Mouse (Mus musculus) MEL (cell line): ENCODE measurements around the gene Sgcd. TPM values are rescaled to one million over a fixed set of nuclear protein-coding genes. Genes with fewer than 3 reads are reported as not detected.

Source experiments
- DNase-seq: peaks from one replicate; pipeline ENCODE4 v3.0.0; 2011; ENCODE audit warnings: low read depth, low spot score
- H3K27ac ChIP-seq: 2 replicates; pipeline ENCODE4 v1.5.1; 2012; ENCODE audit warnings: low read depth, mild to moderate bottlenecking, control low read depth, low read length, moderate library complexity; ENCODE audit not compliant: control insufficient read depth
- H3K27me3 ChIP-seq, 2 experiments: fragments of 150-350 bp in 1 of 2; sonication (generic) in 1 of 2; 2 replicates each; pipeline ENCODE4 v1.6.1; 2012; ENCODE audit warnings: low read length in 2 of 2, mild to moderate bottlenecking in 2 of 2, improper control_type of control experiment in 1 of 2, moderate library complexity in 1 of 2; ENCODE audit not compliant: insufficient read depth in 2 of 2, control insufficient read depth in 1 of 2
- H3K36me3 ChIP-seq, 2 experiments: 2 replicates each; pipeline ENCODE4 v1.6.1; 2012 to 2014; ENCODE audit warnings: low read length in 2 of 2, improper control_type of control experiment in 1 of 2, inconsistent platforms in 1 of 2, mild to moderate bottlenecking in 1 of 2; ENCODE audit not compliant: insufficient read depth in 2 of 2, control insufficient read depth in 1 of 2
- H3K4me1 ChIP-seq, 2 experiments: fragments of 150-350 bp in 1 of 2; sonication (generic) in 1 of 2; 2 replicates each; pipeline ENCODE4 v1.6.1; 2012; ENCODE audit warnings: low read length in 2 of 2, improper control_type of control experiment in 1 of 2, mild to moderate bottlenecking in 1 of 2; ENCODE audit not compliant: insufficient read depth in 2 of 2, control insufficient read depth in 1 of 2
- H3K4me3 ChIP-seq, 2 experiments: fragments of 150-350 bp in 1 of 2; sonication (generic) in 1 of 2; 2 replicates each; pipeline ENCODE4 v1.5.1; 2012; ENCODE audit warnings: low read depth in 2 of 2, low read length in 2 of 2, mild to moderate bottlenecking in 2 of 2, moderate library complexity in 2 of 2, control low read depth in 1 of 2, improper control_type of control experiment in 1 of 2; ENCODE audit not compliant: control insufficient read depth in 1 of 2, insufficient read depth in 1 of 2
- H3K79me2 ChIP-seq: 2 replicates; pipeline ENCODE4 v1.6.1; 2012; ENCODE audit warnings: mild to moderate bottlenecking, low read length, moderate library complexity; ENCODE audit not compliant: control insufficient read depth, poor library complexity, insufficient read depth
- H3K9ac ChIP-seq: 2 replicates; pipeline ENCODE4 v1.6.1; 2012; ENCODE audit warnings: low read depth, mild to moderate bottlenecking, control low read depth, low read length, moderate library complexity; ENCODE audit not compliant: control insufficient read depth, poor library complexity, severe bottlenecking
- H3K9me3 ChIP-seq: fragments of 150-350 bp; sonication (generic); replicated peaks from 2 replicates; pipeline ENCODE4 v1.6.1; 2012; ENCODE audit warnings: mild to moderate bottlenecking, low read length, improper control_type of control experiment, moderate library complexity; ENCODE audit not compliant: insufficient read depth
- CTCF ChIP-seq, 3 experiments: IDR thresholded peaks in 2 of 3; conservative IDR thresholded peaks in 1 of 3; 2 replicates each; pipeline ENCODE4 v1.5.1; 2011 to 2012; ENCODE audit warnings: low read length in 3 of 3, low read depth in 2 of 3, mild to moderate bottlenecking in 2 of 3, improper control_type of control experiment in 1 of 3, inconsistent platforms in 1 of 3, mixed read lengths in 1 of 3, moderate library complexity in 1 of 3; ENCODE audit not compliant: control insufficient read depth in 1 of 3, insufficient read depth in 1 of 3, poor library complexity in 1 of 3, severe bottlenecking in 1 of 3
- ELF1 ChIP-seq: IDR thresholded peaks from 2 replicates; pipeline ENCODE4 v1.6.1; 2014; ENCODE audit warnings: low read depth, mild to moderate bottlenecking, inconsistent platforms, low read length, improper control_type of control experiment, moderate library complexity
- EP300 ChIP-seq, 2 experiments: IDR thresholded peaks; 2 replicates each; pipeline ENCODE4 v1.6.1; 2011; ENCODE audit warnings: improper control_type of control experiment in 2 of 2, low read length in 2 of 2, low read depth in 1 of 2, mild to moderate bottlenecking in 1 of 2
- ETS1 ChIP-seq: IDR thresholded peaks from 2 replicates; pipeline ENCODE4 v1.6.1; 2012; ENCODE audit warnings: low read depth, mild to moderate bottlenecking, inconsistent platforms, low read length, improper control_type of control experiment, moderate library complexity
- GATA1 ChIP-seq: IDR thresholded peaks from 2 replicates; pipeline ENCODE4 v1.6.1; 2011; ENCODE audit warnings: low read depth, low read length, improper control_type of control experiment
- MAFK ChIP-seq: IDR thresholded peaks from 2 replicates; pipeline ENCODE4 v1.6.1; 2011; ENCODE audit warnings: low read depth, mild to moderate bottlenecking, low read length, improper control_type of control experiment, borderline replicate concordance
- MAX ChIP-seq: IDR thresholded peaks from 2 replicates; pipeline ENCODE4 v1.6.1; 2011; ENCODE audit warnings: low read length, improper control_type of control experiment
- MEF2A ChIP-seq: IDR thresholded peaks from 2 replicates; pipeline ENCODE4 v1.6.1; 2014; ENCODE audit warnings: low read depth, mild to moderate bottlenecking, inconsistent platforms, low read length, improper control_type of control experiment; ENCODE audit not compliant: poor library complexity, insufficient replicate concordance, severe bottlenecking; ENCODE audit errors: extremely low read depth
- MYB ChIP-seq: IDR thresholded peaks from 2 replicates; pipeline ENCODE4 v1.6.1; 2011; ENCODE audit warnings: mild to moderate bottlenecking, low read depth, low read length, improper control_type of control experiment
- MYC ChIP-seq: IDR thresholded peaks from 2 replicates; pipeline ENCODE4 v1.6.1; 2011; ENCODE audit warnings: low read depth, mild to moderate bottlenecking, low read length, improper control_type of control experiment, moderate library complexity
- POLR2AphosphoS2 ChIP-seq: IDR thresholded peaks from 2 replicates; pipeline ENCODE4 v1.6.1; 2011; ENCODE audit warnings: low read length, improper control_type of control experiment
- POLR2AphosphoS5 ChIP-seq: IDR thresholded peaks from 2 replicates; pipeline ENCODE4 v1.6.1; 2012; ENCODE audit warnings: low read depth, borderline replicate concordance, mild to moderate bottlenecking, inconsistent platforms, low read length, moderate library complexity, mixed read lengths
- TAL1 ChIP-seq: IDR thresholded peaks from 2 replicates; pipeline ENCODE4 v1.6.1; 2012; ENCODE audit warnings: mild to moderate bottlenecking, inconsistent platforms, low read length, moderate library complexity, mixed read lengths
- TCF12 ChIP-seq: IDR thresholded peaks from 2 replicates; pipeline ENCODE4 v1.6.1; 2014; ENCODE audit warnings: low read depth, mild to moderate bottlenecking, inconsistent platforms, low read length, improper control_type of control experiment, moderate library complexity
- USF1 ChIP-seq: IDR thresholded peaks from 2 replicates; pipeline ENCODE4 v1.6.1; 2014; ENCODE audit warnings: low read depth, mild to moderate bottlenecking, inconsistent platforms, low read length, improper control_type of control experiment, moderate library complexity
- USF2 ChIP-seq, 2 experiments: IDR thresholded peaks; 2 replicates each; pipeline ENCODE4 v1.6.1; 2011 to 2012; ENCODE audit warnings: improper control_type of control experiment in 2 of 2, low read length in 2 of 2, borderline replicate concordance in 1 of 2, inconsistent platforms in 1 of 2, low read depth in 1 of 2, mild to moderate bottlenecking in 1 of 2; ENCODE audit not compliant: insufficient read depth in 1 of 2
- polyA plus RNA-seq, 2 experiments: library from polyadenylated mRNA; stranded (reverse) in 1 of 2; unstranded in 1 of 2; fragments of >175 nt in 1 of 2; fragments of >200 nt in 1 of 2; gene quantifications; 2 replicates each; pipeline versions ENCODE4 v1.2.1 to v1.2.4; 2012; ENCODE audit warnings: low replicate concordance in 2 of 2, low read depth in 1 of 2; ENCODE audit not compliant: insufficient read length in 2 of 2, insufficient read depth in 1 of 2, missing spikeins in 1 of 2
- total RNA-seq: library from RNA; depleted of rRNA; stranded (reverse); fragments of 300-350 nt; gene quantifications from 2 replicates; pipeline ENCODE4 v1.2.3, GENCODE M21; 2012

Gene Sgcd
- total and polyA plus RNA-seq, 3 experiments: not detected

GRCm38 (mm10) chr11:47268556-47268955 is 720.2 kb downstream of the Sgcd start:
- Histone ChIP-seq H3K27ac (no peak overlapping the region), H3K4me3 (no peak overlapping the region), H3K36me3 (no peaks in the 10 kb centered on the region), H3K9ac (no peak overlapping the region), H3K79me2 (no peaks in the 10 kb centered on the region), H3K4me1 (no peaks in the 10 kb centered on the region), H3K27me3 (no peaks in the 10 kb centered on the region), H3K9me3 (no peaks in the 10 kb centered on the region)
- no peak for DNase-seq
- TF ChIP-seq TCF12 (no peak), USF2 (IDR thresholded peaks at IDR 0.05; ENCODE audit: borderline replicate concordance in 1 of 2, insufficient read depth in 1 of 2, low read depth in 1 of 2, low read length in 2 of 2) (no peak), CTCF (IDR thresholded peaks at IDR 0.05 in 2 of 3, conservative IDR thresholded peaks at IDR 0.05 in 1 of 3; ENCODE audit: control insufficient read depth in 1 of 3, insufficient read depth in 1 of 3, low read depth in 2 of 3, low read length in 3 of 3, poor library complexity in 1 of 3, severe bottlenecking in 1 of 3) (no peak), MAX (no peak), ELF1 (no peak), USF1 (no peak)

- Histone ChIP-seq H3K9ac (no peak overlapping the region), H3K4me1 (no peaks in the 10 kb centered on the region), H3K36me3 (no peaks in the 10 kb centered on the region), H3K27ac (no peak overlapping the region), H3K79me2 (no peaks in the 10 kb centered on the region), H3K9me3 (no peaks in the 10 kb centered on the region), H3K27me3 (no peaks in the 10 kb centered on the region), H3K4me3 (no peak overlapping the region)
- DNase-seq: no peak
- TF ChIP-seq POLR2AphosphoS2: no peak
- no peak for TF ChIP-seq TAL1
- TF ChIP-seq EP300 (IDR thresholded peaks at IDR 0.05; ENCODE audit: low read depth in 1 of 2, low read length in 2 of 2): no peak
Measured at GRCm38 (mm10) chr11:47264267-47264984, 724.3 kb downstream of the Sgcd start.

GRCm38 (mm10) chr11:47250301-47250700 is 738.5 kb downstream of the Sgcd start:
- DNase-seq: no peak
- no peak overlapping the region for H3K4me3 ChIP-seq
- no peaks in the 10 kb centered on the region for H3K9me3 ChIP-seq
- H3K36me3 ChIP-seq: no peaks in the 10 kb centered on the region
- H3K79me2 ChIP-seq: no peaks in the 10 kb centered on the region
- H3K27ac ChIP-seq: no peak overlapping the region
- TF ChIP-seq MAFK: no peak
- no peak for TF ChIP-seq GATA1
- no peak for TF ChIP-seq POLR2AphosphoS5
- TF ChIP-seq MYB: no peak
- TF ChIP-seq MEF2A: no peak
- no peak for TF ChIP-seq ETS1
- no peak for TF ChIP-seq MYC
- TF ChIP-seq ELF1: no peak
- TF ChIP-seq MAX: no peak
- H3K9ac ChIP-seq: no peak overlapping the region
- H3K4me1 ChIP-seq: no peaks in the 10 kb centered on the region
- no peaks in the 10 kb centered on the region for H3K27me3 ChIP-seq
